Mouse (Mus musculus) midbrain, embryonic 15.5 days (tissue): ENCODE measurements around the gene Rbm20. TPM values are rescaled to one million over a fixed set of nuclear protein-coding genes. Genes with fewer than 3 reads are reported as not detected.
"Not testable (repeated sequence)": the region's sequence is repeated elsewhere in the genome, so short reads cannot be mapped to it uniquely, and the experiment has no call there.

Experiments
- ATAC-seq: fragments of 200-750 bp; cut with Nextera tagmentation; replicated peaks from 2 replicates; pipeline ENCODE4 v1.8.0; 2017; ENCODE audit warnings: moderate TSS enrichment
- H3K27ac ChIP-seq: fragments of 300-500 bp; sonication (generic); 2 replicates; pipeline ENCODE4 v1.5.1; 2015; ENCODE audit warnings: mild to moderate bottlenecking, inconsistent platforms
- H3K27me3 ChIP-seq: fragments of 300-500 bp; sonication (generic); replicated peaks from 2 replicates; pipeline ENCODE4 v1.6.1; 2015; ENCODE audit warnings: inconsistent platforms
- H3K36me3 ChIP-seq: fragments of 300-500 bp; sonication (generic); replicated peaks from 2 replicates; pipeline ENCODE4 v1.6.1; 2015; ENCODE audit warnings: inconsistent platforms
- H3K4me1 ChIP-seq: fragments of 300-500 bp; sonication (generic); 2 replicates; pipeline ENCODE4 v1.6.1; 2015; ENCODE audit warnings: inconsistent platforms
- H3K4me2 ChIP-seq: fragments of 300-500 bp; sonication (generic); 2 replicates; pipeline ENCODE4 v1.6.1; 2015; ENCODE audit warnings: inconsistent platforms, mild to moderate bottlenecking, moderate library complexity
- H3K4me3 ChIP-seq: fragments of 300-500 bp; sonication (generic); 2 replicates; pipeline ENCODE4 v1.5.1; 2015; ENCODE audit warnings: mild to moderate bottlenecking, inconsistent platforms
- H3K9ac ChIP-seq: fragments of 300-500 bp; sonication (generic); 2 replicates; pipeline ENCODE4 v1.6.1; 2015; ENCODE audit warnings: mild to moderate bottlenecking, inconsistent platforms
- H3K9me3 ChIP-seq: fragments of 300-500 bp; sonication (generic); 2 replicates; pipeline ENCODE4 v1.6.1; 2016; ENCODE audit warnings: inconsistent platforms
- WGBS: fragments of 180-500 bp; shearing (Covaris S2); methylation state at CpG from one replicate; pipeline ENCODE4 v1.1.7; 2015; ENCODE audit warnings: mixed read lengths; 5-methylcytosine and 5-hydroxymethylcytosine counted together
- polyA plus RNA-seq: library from polyadenylated mRNA; unstranded; fragments of >200 nt; fragmentation: Nextera tagmentation; extraction: Ambion mirVana; gene quantifications from 2 replicates; pipeline ENCODE4 v1.2.1, GENCODE M21; 2015

Rbm20 gene
- polyA plus RNA-seq, 1 experiment from 2014 or later, result 1.0 TPM

DNA sequence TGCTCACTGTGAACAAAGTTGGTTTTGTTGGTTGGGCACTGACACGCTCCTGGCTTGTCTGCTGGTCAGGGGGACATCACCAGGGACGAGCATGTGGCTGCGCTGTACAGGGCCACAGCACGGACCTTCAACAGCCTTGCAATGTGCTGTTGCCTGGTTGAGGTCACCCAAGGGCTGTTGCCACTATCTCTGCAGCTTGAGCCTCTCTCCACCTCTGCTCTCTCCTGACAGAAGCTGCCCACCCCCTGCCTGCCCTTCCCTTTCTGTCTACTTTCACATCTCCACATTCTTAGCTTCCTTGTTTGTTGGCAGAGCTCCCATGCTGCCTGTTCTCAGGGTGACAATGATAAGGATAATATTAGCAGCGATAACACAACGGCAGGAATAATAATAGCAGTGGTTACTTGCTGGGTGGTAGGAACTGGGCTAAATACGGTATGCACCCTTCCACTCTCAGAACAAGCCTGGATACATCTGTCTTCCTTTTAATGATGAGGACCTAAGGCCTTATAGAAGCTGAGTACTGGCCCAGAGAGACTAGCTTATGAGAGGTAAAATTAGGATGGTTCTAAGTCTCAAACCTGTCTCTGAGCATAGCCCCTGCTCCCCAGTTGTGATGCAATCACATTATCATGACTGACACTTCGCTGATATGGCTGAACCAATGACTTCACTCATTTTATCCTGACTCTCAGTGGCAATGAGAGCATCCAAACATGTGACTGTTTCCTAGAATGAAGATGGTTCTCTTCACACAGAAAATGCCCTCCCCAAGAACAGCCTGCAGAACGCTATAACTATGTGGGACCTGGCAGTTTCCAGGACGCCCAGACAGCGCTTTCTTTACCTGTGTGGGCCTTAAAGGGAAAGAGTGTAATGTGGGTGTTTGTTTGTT lies 124.9 kb downstream of the Rbm20 start:
- Histone ChIP-seq H3K9ac (no peak overlapping the region), H3K4me2 (no peak overlapping the region), H3K4me1 (peaks cover 5% of the 10 kb centered on the region), H3K4me3 (no peak overlapping the region), H3K27ac (no peak overlapping the region), H3K9me3 (no peaks in the 10 kb centered on the region), H3K27me3 (no peaks in the 10 kb centered on the region), H3K36me3 (no peaks in the 10 kb centered on the region)
- 88% methylated on average over 11 of the region's 11 CpGs for whole genome bisulfite sequencing
- no peak for ATAC-seq

DNA sequence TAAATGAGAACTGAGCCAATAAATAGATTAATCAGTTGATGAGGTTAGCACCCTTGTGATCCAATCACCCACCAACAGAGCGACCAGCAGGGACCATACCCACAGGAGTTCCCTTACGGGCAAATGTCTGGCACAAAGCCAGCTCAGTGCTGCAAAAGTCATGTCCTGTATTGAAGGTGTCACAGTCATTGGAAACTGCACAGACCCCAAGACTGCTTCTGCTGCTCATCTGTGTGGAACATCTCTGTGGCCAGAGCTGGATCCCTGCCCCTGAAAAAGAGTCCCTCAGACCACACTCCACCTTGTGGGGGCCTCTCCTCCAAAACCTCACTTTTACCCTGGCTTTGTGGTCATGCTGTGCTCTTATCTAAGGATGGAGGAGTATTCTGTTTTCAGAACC lies 126.8 kb downstream of the Rbm20 start:
- 61% methylated on average over 2 of the region's 2 CpGs for WGBS
- H3K9me3 ChIP-seq, result no peaks in the 10 kb centered on the region
- peaks cover 5% of the 10 kb centered on the region for H3K4me1 ChIP-seq
- H3K4me2 ChIP-seq, result no peak overlapping the region
- H3K27me3 ChIP-seq, result no peaks in the 10 kb centered on the region
- no peak overlapping the region for H3K9ac ChIP-seq
- no peaks in the 10 kb centered on the region for H3K36me3 ChIP-seq
- H3K27ac ChIP-seq, result no peak overlapping the region
- no peak overlapping the region for H3K4me3 ChIP-seq
- no peak for ATAC-seq

DNA sequence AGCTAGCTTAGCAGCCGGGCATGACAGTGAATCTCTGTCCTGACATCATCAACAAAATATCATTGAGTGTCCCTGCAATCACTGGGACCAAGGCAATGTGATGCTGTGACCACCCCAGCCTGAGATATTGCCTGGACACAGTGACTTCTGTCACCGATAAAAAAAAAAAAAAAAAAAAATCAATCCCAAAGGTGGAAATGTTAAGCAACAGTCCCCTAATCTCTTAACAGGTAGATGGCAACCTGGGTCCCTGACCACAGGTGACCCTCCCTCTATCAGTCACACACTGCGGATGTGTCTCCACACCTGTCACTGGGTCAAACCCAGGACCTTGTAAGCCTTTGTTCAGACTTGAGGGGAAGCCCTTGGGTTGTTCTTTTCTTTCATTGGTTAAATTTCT lies 128.0 kb downstream of the Rbm20 start:
- H3K4me2 ChIP-seq, result no peak overlapping the region
- H3K9ac ChIP-seq, result no peak overlapping the region
- H3K27me3 ChIP-seq, result no peaks in the 10 kb centered on the region
- no peak overlapping the region for H3K27ac ChIP-seq
- no peaks in the 10 kb centered on the region for H3K9me3 ChIP-seq
- peaks cover 5% of the 10 kb centered on the region for H3K4me1 ChIP-seq
- no peak overlapping the region for H3K4me3 ChIP-seq
- ATAC-seq, result no peak
- H3K36me3 ChIP-seq, result no peaks in the 10 kb centered on the region
- WGBS, result 76% methylated on average over 3 of the region's 3 CpGs

DNA sequence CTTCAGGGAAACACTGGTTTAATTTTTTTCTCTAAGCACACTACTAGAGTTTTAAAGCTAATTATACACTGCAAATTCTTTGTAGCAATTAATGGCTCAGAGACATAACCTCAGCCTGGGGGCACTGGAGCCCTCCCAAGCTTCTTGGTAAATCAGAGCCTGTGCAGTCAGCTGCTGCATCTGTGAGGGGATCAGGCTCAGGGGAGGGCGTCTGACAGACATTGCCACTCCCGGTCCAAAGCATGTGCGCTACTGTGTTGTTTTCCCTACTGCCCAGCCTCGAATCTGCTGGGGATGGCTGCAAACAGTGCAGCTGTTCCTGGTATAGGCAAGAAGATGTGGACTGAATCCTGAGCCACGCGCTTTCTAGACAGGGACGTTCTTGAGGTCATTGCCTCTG lies 129.0 kb downstream of the Rbm20 start:
- WGBS, result 50% methylated on average over 7 of the region's 7 CpGs
- no peak overlapping the region for H3K27ac ChIP-seq

DNA sequence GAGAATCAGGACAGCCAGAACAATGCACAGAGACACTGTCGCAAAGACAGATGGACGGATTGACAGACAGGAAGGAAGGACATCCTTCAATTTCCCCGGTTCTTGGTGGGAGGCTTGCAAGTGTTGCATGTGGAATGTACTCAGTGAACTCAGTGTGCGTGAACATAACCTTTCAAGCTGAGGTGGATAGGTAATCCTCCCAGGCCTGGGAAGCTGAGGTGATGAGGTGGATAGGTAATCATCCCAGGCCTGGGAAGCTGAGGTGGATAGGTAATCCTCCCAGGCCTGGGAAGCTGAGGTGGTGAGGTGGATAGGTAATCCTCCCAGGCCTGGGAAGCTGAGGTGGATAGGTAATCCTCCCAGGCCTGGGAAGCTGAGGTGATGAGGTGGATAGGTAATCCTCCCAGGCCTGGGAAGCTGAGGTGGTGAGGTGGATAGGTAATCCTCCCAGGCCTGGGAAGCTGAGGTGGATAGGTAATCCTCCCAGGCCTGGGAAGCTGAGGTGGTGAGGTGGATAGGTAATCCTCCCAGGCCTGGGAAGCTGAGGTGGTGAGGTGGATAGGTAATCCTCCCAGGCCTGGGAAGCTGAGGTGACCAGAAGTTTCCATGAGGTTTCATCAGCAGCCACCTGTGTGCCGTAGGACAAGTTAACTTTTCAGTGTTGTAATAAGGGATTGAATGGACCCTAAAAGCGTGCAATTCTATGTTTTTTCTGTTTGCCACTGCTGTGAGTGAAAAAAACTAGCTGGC lies 129.6 kb downstream of the Rbm20 start:
- H3K27me3 ChIP-seq, H3K4me1 ChIP-seq, H3K36me3 ChIP-seq, H3K27ac ChIP-seq, H3K9me3 ChIP-seq, H3K4me2 ChIP-seq, ATAC-seq, H3K4me3 ChIP-seq, H3K9ac ChIP-seq: not testable (repeated sequence)
- 86% methylated on average over 6 of the region's 6 CpGs for WGBS

More for the DNA sequence above, 129.0 kb downstream of the Rbm20 start:
- no peak for ATAC-seq
- H3K36me3 ChIP-seq, result no peaks in the 10 kb centered on the region
- H3K4me3 ChIP-seq, result no peak overlapping the region
- H3K9me3 ChIP-seq, result no peaks in the 10 kb centered on the region
- no peak overlapping the region for H3K4me2 ChIP-seq
- no peaks in the 10 kb centered on the region for H3K27me3 ChIP-seq
- H3K4me1 ChIP-seq, result peaks cover 5% of the 10 kb centered on the region
- no peak overlapping the region for H3K9ac ChIP-seq

DNA sequence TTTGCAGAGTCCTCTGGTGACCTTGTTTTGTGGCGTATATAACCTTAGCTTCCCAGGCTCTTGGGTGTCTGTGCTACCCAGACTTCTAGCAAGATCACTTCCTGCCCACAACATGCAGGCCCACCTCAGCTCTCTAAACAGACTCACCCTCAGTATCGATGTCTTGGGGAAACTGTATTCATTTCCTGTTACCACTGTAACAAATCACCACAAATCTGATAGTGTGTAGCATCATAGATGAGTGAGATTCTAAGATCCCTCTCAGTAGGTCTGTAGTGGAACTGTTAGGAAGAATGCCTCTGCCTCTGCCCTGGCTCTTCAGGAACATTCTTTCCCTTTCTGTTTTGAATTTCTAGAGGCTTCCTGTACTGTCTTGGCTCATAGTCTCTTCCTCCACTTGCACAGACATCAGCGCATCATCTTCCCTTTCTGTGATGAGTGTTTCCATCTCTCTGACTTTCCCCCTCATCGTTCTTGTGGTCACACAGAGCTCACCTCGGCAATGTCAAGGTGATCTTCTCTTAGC lies 130.2 kb downstream of the Rbm20 start:
- Histone ChIP-seq H3K9ac (no peak overlapping the region), H3K4me2 (no peak overlapping the region), H3K36me3 (no peaks in the 10 kb centered on the region), H3K4me1 (peaks cover 5% of the 10 kb centered on the region), H3K4me3 (no peak overlapping the region), H3K27ac (no peak overlapping the region), H3K9me3 (no peaks in the 10 kb centered on the region), H3K27me3 (no peaks in the 10 kb centered on the region)
- no peak for ATAC-seq
- WGBS, result 90% methylated on average over 5 of the region's 5 CpGs

DNA sequence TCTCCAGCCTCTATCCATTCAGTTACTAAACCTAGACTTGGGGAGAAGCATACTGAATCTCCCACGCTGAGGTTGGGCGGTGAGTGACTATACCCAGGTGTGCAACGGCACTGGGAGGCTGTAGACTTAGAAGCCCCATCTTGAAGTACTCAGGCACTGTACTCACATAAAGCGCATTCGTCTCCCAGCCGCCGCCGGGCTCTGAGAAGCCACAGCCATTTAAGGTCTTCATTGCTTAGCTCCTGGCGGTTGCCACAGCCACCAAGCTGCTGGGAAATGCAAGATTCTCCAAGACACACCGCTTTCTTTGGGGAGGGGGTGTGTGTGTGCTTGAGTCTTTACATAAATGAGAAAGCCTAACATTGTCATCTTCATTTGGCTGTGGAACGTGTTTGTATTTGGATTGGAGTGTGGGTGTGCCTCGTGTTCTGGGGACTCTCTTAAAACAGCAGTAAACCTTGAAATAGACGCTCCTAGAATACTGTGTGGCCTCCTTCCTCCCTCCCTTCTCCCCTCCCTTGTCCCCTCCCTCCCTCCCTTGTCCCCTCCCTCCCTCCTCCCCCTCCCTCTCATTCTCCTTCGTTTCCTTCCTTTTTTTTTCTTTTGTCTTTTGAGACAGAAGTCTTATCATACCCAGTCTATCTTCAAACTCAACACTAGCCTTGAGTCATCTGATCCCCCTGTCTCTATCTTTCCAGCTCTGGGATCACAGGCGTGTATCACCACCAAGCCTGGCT lies 131.1 kb downstream of the Rbm20 start:
- H3K9ac ChIP-seq, result no peak overlapping the region
- no peak overlapping the region for H3K4me2 ChIP-seq
- no peaks in the 10 kb centered on the region for H3K36me3 ChIP-seq
- peaks cover 5% of the 10 kb centered on the region for H3K4me1 ChIP-seq
- H3K4me3 ChIP-seq, result no peak overlapping the region
- no peak for ATAC-seq
- no peak overlapping the region for H3K27ac ChIP-seq
- WGBS, result 74% methylated on average over 15 of the region's 15 CpGs
- no peaks in the 10 kb centered on the region for H3K9me3 ChIP-seq
- no peaks in the 10 kb centered on the region for H3K27me3 ChIP-seq

DNA sequence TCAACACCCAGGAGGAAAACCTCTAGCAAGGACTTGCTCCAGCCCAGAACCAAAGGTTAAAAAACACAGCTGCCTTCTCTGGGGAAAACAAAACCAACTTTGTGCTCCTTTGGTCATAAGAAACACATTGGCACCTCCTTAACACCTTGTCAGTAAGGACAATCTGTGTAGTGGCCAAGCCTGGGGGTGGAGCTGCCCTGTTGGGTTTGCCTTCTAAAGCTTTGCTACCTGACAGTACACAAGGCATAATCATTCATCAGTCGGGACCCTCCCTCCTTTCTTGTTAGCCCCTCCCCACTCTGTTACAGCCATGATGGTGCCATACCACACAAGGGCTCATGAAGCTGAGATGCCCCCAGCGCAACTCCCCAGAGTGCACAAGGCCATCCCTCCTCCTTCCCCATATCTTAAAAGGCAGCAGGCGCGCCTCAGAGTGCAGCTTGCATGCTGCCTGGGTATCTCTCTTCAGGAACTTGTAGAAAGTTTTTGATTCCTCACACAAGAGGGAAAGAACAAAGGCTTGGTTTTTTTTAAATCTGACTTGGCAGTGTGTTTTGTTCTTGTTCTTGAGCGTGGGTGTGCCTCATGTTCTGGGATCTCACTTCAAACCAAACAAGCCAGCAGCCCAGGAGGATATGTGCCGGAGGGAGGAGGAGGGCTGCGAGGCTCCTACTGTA lies 132.2 kb downstream of the Rbm20 start:
- 61% methylated on average over 7 of the region's 7 CpGs for WGBS
- no peak overlapping the region for H3K4me3 ChIP-seq
- no peak overlapping the region for H3K4me2 ChIP-seq
- H3K9me3 ChIP-seq, result no peaks in the 10 kb centered on the region
- no peaks in the 10 kb centered on the region for H3K27me3 ChIP-seq
- H3K4me1 ChIP-seq, result peaks cover 5% of the 10 kb centered on the region
- H3K36me3 ChIP-seq, result no peaks in the 10 kb centered on the region
- no peak for ATAC-seq
- no peak overlapping the region for H3K9ac ChIP-seq
- no peak overlapping the region for H3K27ac ChIP-seq

DNA sequence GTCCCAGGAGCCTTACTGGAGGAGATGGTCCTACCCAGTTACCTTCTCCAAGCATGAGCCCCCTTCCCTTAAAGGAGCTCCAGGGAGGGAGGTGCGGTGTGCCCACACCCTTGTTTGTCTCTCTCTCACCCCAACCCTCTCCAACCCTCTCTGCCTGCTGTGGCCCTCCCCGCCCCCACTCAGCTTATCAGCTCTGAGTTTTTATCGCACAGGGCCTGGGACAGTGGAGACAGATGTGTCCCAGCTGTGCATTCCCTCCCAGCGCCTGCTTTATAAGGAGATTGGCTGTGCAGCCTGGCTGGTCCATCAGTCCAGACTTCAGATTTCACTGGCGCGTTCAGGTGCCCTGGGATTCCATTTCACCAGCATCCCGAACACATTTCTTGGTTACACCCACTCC lies 132.9 kb downstream of the Rbm20 start:
- 80% methylated on average over 7 of the region's 7 CpGs for WGBS

DNA sequence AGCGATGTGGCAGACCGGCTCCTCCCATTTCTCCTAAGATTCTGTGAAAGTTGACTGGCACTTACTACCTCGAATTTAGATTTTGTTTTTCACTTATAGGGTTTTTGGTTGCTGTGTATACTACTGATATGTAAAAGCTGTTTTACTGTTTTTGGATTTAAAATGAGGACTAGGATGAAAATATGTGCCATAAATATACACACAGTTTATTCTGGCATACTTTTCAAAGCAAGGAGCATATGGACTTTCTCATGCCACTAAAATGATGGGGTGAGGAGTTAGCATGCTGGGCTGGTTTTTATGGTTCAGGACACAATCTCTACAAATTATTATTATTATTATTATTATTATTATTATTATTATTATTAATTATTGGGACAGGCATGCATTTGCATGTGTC lies 133.5 kb downstream of the Rbm20 start:
- WGBS, result 88% methylated on average over 3 of the region's 3 CpGs
- no peak overlapping the region for H3K9ac ChIP-seq
- no peak for ATAC-seq
- no peaks in the 10 kb centered on the region for H3K9me3 ChIP-seq
- H3K4me3 ChIP-seq, result no peak overlapping the region
- H3K27ac ChIP-seq, result no peak overlapping the region
- H3K27me3 ChIP-seq, result no peaks in the 10 kb centered on the region
- H3K4me2 ChIP-seq, result no peak overlapping the region
- H3K36me3 ChIP-seq, result no peaks in the 10 kb centered on the region
- peaks cover 5% of the 10 kb centered on the region for H3K4me1 ChIP-seq

More for the DNA sequence above, 132.9 kb downstream of the Rbm20 start:
- ATAC-seq, result no peak
- H3K27ac ChIP-seq, result no peak overlapping the region
- H3K4me2 ChIP-seq, result no peak overlapping the region
- no peaks in the 10 kb centered on the region for H3K9me3 ChIP-seq
- peaks cover 5% of the 10 kb centered on the region for H3K4me1 ChIP-seq
- no peaks in the 10 kb centered on the region for H3K36me3 ChIP-seq
- no peak overlapping the region for H3K9ac ChIP-seq
- H3K4me3 ChIP-seq, result no peak overlapping the region
- no peaks in the 10 kb centered on the region for H3K27me3 ChIP-seq

DNA sequence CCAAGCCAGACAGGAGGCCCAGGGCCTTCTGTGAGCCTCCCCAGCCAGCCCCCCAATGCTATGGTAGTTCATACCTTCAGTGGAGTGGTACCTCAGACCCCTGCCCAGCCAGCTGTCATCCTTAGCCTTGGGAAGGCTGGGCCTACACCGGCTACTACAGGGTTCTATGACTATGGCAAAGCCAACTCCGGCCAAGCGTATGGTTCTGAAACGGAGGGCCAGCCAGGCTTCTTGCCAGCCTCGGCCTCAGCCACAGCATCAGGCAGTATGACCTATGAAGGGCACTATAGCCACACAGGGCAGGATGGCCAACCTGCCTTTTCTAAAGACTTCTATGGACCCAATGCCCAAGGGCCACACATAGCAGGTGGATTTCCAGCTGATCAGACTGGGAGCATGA lies 136.5 kb downstream of the Rbm20 start:
- Histone ChIP-seq H3K36me3 (no peaks in the 10 kb centered on the region), H3K9ac (no peak overlapping the region), H3K4me2 (no peak overlapping the region), H3K27ac (no peak overlapping the region), H3K4me3 (no peak overlapping the region), H3K27me3 (no peaks in the 10 kb centered on the region), H3K9me3 (no peaks in the 10 kb centered on the region), H3K4me1 (no peaks in the 10 kb centered on the region)
- 93% methylated on average over 5 of the region's 5 CpGs for WGBS
- no peak for ATAC-seq

DNA sequence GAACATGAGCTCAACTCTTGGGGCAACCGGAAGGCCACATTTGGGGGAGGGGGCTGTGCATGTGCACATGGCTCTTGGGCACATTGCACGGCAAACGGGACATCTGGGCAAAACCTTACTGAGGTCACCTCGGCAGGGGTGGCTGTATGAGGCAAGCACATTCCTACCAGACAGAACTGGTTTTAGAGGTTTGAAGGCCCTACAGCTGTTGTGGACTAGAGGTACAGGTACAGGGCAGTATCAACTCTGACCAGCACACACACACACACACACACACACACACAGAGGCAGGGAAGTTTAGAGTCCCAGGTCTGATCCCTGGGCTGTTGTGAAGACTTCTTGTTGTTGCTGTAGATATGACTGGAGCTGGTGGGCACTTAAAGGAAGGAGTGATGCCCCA lies 138.6 kb downstream of the Rbm20 start:
- Histone ChIP-seq H3K9me3 (no peaks in the 10 kb centered on the region), H3K27ac (no peak overlapping the region), H3K4me2 (no peak overlapping the region), H3K36me3 (no peaks in the 10 kb centered on the region), H3K4me3 (no peak overlapping the region), H3K9ac (no peak overlapping the region), H3K4me1 (no peaks in the 10 kb centered on the region), H3K27me3 (no peaks in the 10 kb centered on the region)
- ATAC-seq, result no peak
- WGBS, result 90% methylated on average over 4 of the region's 4 CpGs
